Mouse (Mus musculus) hindbrain, embryonic 14.5 days (tissue): Measurements from ENCODE around the gene Atf6. TPM values are rescaled to one million over a fixed set of nuclear protein-coding genes. Genes with fewer than 3 reads are reported as not detected.

Experiments used
- ATAC-seq: fragments of 200-750 bp; cut with Nextera tagmentation; 2 replicates; pipeline ENCODE4 v1.8.0; 2017; ENCODE audit warnings: moderate number of reproducible peaks, mild to moderate bottlenecking, moderate TSS enrichment, moderate library complexity; ENCODE audit not compliant: low FRiP score
- DNase-seq: peaks from one replicate; pipeline ENCODE4 v3.0.0-alpha.2; 2015; ENCODE audit warnings: low spot score
- H3K27ac ChIP-seq: fragments of 300-500 bp; sonication (generic); 2 replicates; pipeline ENCODE4 v1.5.1; 2014; ENCODE audit warnings: mild to moderate bottlenecking, moderate library complexity
- H3K27me3 ChIP-seq: fragments of 300-500 bp; sonication (generic); 2 replicates; pipeline ENCODE4 v1.6.1; 2014; ENCODE audit warnings: mild to moderate bottlenecking, low read length, mixed read lengths; ENCODE audit not compliant: control insufficient read depth, insufficient read depth
- H3K36me3 ChIP-seq: fragments of 300-500 bp; sonication (generic); replicated peaks from 2 replicates; pipeline ENCODE4 v1.6.1; 2014; ENCODE audit not compliant: control insufficient read depth, insufficient read depth
- H3K4me1 ChIP-seq: fragments of 300-500 bp; sonication (generic); replicated peaks from 2 replicates; pipeline ENCODE4 v1.6.1; 2014; ENCODE audit warnings: antibody characterized with exemption, low read length, mixed read lengths; ENCODE audit not compliant: control insufficient read depth, insufficient read depth
- H3K4me2 ChIP-seq: fragments of 300-500 bp; sonication (generic); replicated peaks from 2 replicates; pipeline ENCODE4 v1.6.1; 2014; ENCODE audit warnings: mild to moderate bottlenecking, moderate library complexity
- H3K4me3 ChIP-seq: fragments of 300-500 bp; sonication (generic); replicated peaks from 2 replicates; pipeline ENCODE4 v1.5.1; 2014; ENCODE audit warnings: mild to moderate bottlenecking, low read length
- H3K9ac ChIP-seq: fragments of 300-500 bp; sonication (generic); 2 replicates; pipeline ENCODE4 v1.6.1; 2014
- H3K9me3 ChIP-seq: fragments of 300-500 bp; sonication (generic); 2 replicates; pipeline ENCODE4 v1.6.1; 2016; ENCODE audit warnings: low read length; ENCODE audit not compliant: control insufficient read depth
- WGBS: fragments of 180-500 bp; shearing (Covaris S2); extraction: QIAGEN DNeasy Blood & Tissue Kit; methylation state at CpG from one replicate; pipeline ENCODE4 v1.1.7; 2014; 5-methylcytosine and 5-hydroxymethylcytosine counted together
- polyA plus RNA-seq: library from polyadenylated mRNA; unstranded; fragments of >200 nt; fragmentation: Nextera tagmentation; extraction: Ambion mirVana; gene quantifications from 2 replicates; pipeline ENCODE4 v1.2.1, GENCODE M21; 2014

The Atf6 gene
- polyA plus RNA-seq, 1 experiment from 2014 or later, result 9.9 TPM

- no peak overlapping the region for H3K4me2 ChIP-seq
- ATAC-seq, result no peak
- DNase-seq, result no peak
- H3K27ac ChIP-seq, result no peak overlapping the region
- 83% methylated on average over 3 of the region's 3 CpGs for WGBS
- 0 out of 2 replicates have a peak, but pooled peaks cover 10% of the 10 kb centered on the region for H3K36me3 ChIP-seq
- no peak overlapping the region for H3K4me3 ChIP-seq
- no peaks in the 10 kb centered on the region for H3K4me1 ChIP-seq
- no peaks in the 10 kb centered on the region for H3K27me3 ChIP-seq
- no peak overlapping the region for H3K9ac ChIP-seq
- no peaks in the 10 kb centered on the region for H3K9me3 ChIP-seq
These were observed 66.9 kb downstream of the Atf6 start for GRCm38 (mm10) chr1:170800694-170801093.

- H3K4me1 ChIP-seq, result no peaks in the 10 kb centered on the region
- no peak for ATAC-seq
- no peaks in the 10 kb centered on the region for H3K9me3 ChIP-seq
- H3K36me3 ChIP-seq, result peaks cover 20% of the 10 kb centered on the region
- DNase-seq, result no peak
- no peaks in the 10 kb centered on the region for H3K27me3 ChIP-seq
- H3K4me3 ChIP-seq, result no peak overlapping the region
- H3K27ac ChIP-seq, result no peak overlapping the region
- 89% methylated on average over 9 of the region's 9 CpGs for WGBS
- no peak overlapping the region for H3K9ac ChIP-seq
- no peak overlapping the region for H3K4me2 ChIP-seq
These were observed 71.7 kb downstream of the Atf6 start for GRCm38 (mm10) chr1:170795741-170796347.

GRCm38 (mm10) chr1:170791542-170791941, 76.0 kb downstream of the Atf6 start:
- Histone ChIP-seq H3K4me1 (no peaks in the 10 kb centered on the region), H3K27ac (no peak overlapping the region), H3K36me3 (peaks cover 33% of the 10 kb centered on the region), H3K4me3 (no peak overlapping the region), H3K9ac (no peak overlapping the region), H3K27me3 (no peaks in the 10 kb centered on the region), H3K9me3 (no peaks in the 10 kb centered on the region), H3K4me2 (no peak overlapping the region)
- DNase-seq, result no peak
- ATAC-seq, result no peak
- 83% methylated on average over 6 of the region's 6 CpGs for WGBS

- no peaks in the 10 kb centered on the region for H3K9me3 ChIP-seq
- no peak overlapping the region for H3K4me2 ChIP-seq
- H3K4me3 ChIP-seq, result no peak overlapping the region
- H3K4me1 ChIP-seq, result no peaks in the 10 kb centered on the region
- H3K36me3 ChIP-seq, result peaks cover 38% of the 10 kb centered on the region
- H3K9ac ChIP-seq, result no peak overlapping the region
- 83% methylated on average over 3 of the region's 3 CpGs for WGBS
- DNase-seq, result no peak
- no peak for ATAC-seq
- H3K27me3 ChIP-seq, result no peaks in the 10 kb centered on the region
- H3K27ac ChIP-seq, result no peak overlapping the region
These were observed 76.6 kb downstream of the Atf6 start for GRCm38 (mm10) chr1:170791001-170791400.

GRCm38 (mm10) chr1:170787643-170788042, 79.9 kb downstream of the Atf6 start:
- H3K27me3 ChIP-seq, result no peaks in the 10 kb centered on the region
- WGBS, result 68% methylated on average over 1 of the region's 1 CpGs
- H3K4me1 ChIP-seq, result no peaks in the 10 kb centered on the region
- H3K36me3 ChIP-seq, result peaks cover 32% of the 10 kb centered on the region
- no peak for DNase-seq
- no peak overlapping the region for H3K27ac ChIP-seq
- H3K4me2 ChIP-seq, result no peak overlapping the region
- H3K4me3 ChIP-seq, result no peak overlapping the region
- ATAC-seq, result no peak
- no peaks in the 10 kb centered on the region for H3K9me3 ChIP-seq
- H3K9ac ChIP-seq, result no peak overlapping the region

GRCm38 (mm10) chr1:170786570-170787341, 80.8 kb downstream of the Atf6 start:
- WGBS, result 95% methylated on average over 14 of the region's 14 CpGs
- Histone ChIP-seq H3K9ac (no peak overlapping the region), H3K27me3 (no peaks in the 10 kb centered on the region), H3K9me3 (no peaks in the 10 kb centered on the region), H3K4me2 (no peak overlapping the region), H3K4me1 (no peaks in the 10 kb centered on the region), H3K4me3 (no peak overlapping the region), H3K36me3 (peaks cover 37% of the 10 kb centered on the region), H3K27ac (no peak overlapping the region)
- DNase-seq (no peak), ATAC-seq (no peak)

- ATAC-seq (no peak), DNase-seq (no peak)
- Histone ChIP-seq H3K4me1 (no peaks in the 10 kb centered on the region), H3K36me3 (peaks cover 5% of the 10 kb centered on the region; the same call in 1 of the 2 replicates), H3K9ac (no peak overlapping the region), H3K4me2 (no peak overlapping the region), H3K4me3 (no peak overlapping the region), H3K9me3 (no peaks in the 10 kb centered on the region), H3K27ac (no peak overlapping the region), H3K27me3 (no peaks in the 10 kb centered on the region)
- WGBS, result 90% methylated on average over 4 of the region's 4 CpGs
These were observed 89.9 kb downstream of the Atf6 start for GRCm38 (mm10) chr1:170777688-170778087.

GRCm38 (mm10) chr1:170774431-170774830, 93.1 kb downstream of the Atf6 start:
- H3K9me3 ChIP-seq, result no peaks in the 10 kb centered on the region

GRCm38 (mm10) chr1:170773506-170773905, 94.1 kb downstream of the Atf6 start:
- Histone ChIP-seq H3K4me1 (no peaks in the 10 kb centered on the region), H3K4me3 (no peak overlapping the region), H3K9ac (no peak overlapping the region), H3K27ac (no peak overlapping the region), H3K27me3 (no peaks in the 10 kb centered on the region), H3K9me3 (no peaks in the 10 kb centered on the region), H3K36me3 (peaks cover 4% of the 10 kb centered on the region; the same call in 1 of the 2 replicates), H3K4me2 (no peak overlapping the region)
- DNase-seq (no peak), ATAC-seq (no peak)
- 93% methylated on average over 4 of the region's 4 CpGs for WGBS

More at GRCm38 (mm10) chr1:170774431-170774830, 93.1 kb downstream of the Atf6 start:
- H3K27ac ChIP-seq, result no peak overlapping the region
- 95% methylated on average over 1 of the region's 1 CpGs for WGBS
- H3K4me1 ChIP-seq, result no peaks in the 10 kb centered on the region
- ATAC-seq, result no peak
- no peak overlapping the region for H3K9ac ChIP-seq
- H3K4me3 ChIP-seq, result no peak overlapping the region
- H3K27me3 ChIP-seq, result no peaks in the 10 kb centered on the region
- DNase-seq, result no peak
- peaks cover 4% of the 10 kb centered on the region; the same call in 1 of the 2 replicates for H3K36me3 ChIP-seq
- H3K4me2 ChIP-seq, result no peak overlapping the region
